Mouse (Mus musculus): ENCODE measurements around the gene Gm382.

Gene Gm382

GRCm38 (mm10) chrX:127039672-127040071, at the start of gene Gm382:
Gene Gm382, plus strand, starts transcription at chrX:127039972.
- in situ Hi-C loops (cut with MboI, MseI): no loop called here

GRCm38 (mm10) chrX:127070179-127070578, 30.4 kb downstream of the Gm382 start:
- in situ Hi-C loops (cut with MboI, MseI): no loop called here

GRCm38 (mm10) chrX:127091282-127091681, 51.5 kb downstream of the Gm382 start:
- in situ Hi-C loops (cut with MboI, MseI): no loop called here

- in situ Hi-C loops (cut with MboI, MseI): no loop called here
Observed at GRCm38 (mm10) chrX:127093036-127093435, 53.3 kb downstream of the Gm382 start.

- in situ Hi-C loops (cut with MboI, MseI): no loop called here
Observed at GRCm38 (mm10) chrX:127093961-127094360, 54.2 kb downstream of the Gm382 start.

- in situ Hi-C loops (cut with MboI, MseI): no loop called here
Observed at GRCm38 (mm10) chrX:127104341-127104740, 64.6 kb downstream of the Gm382 start.

Measured in T-helper 2 cell (primary cell).